Mouse (Mus musculus): ENCODE measurements at regions not wholly inside any gene's neighbourhood (a gene's known extent, or its start where the extent isn't known, plus 50 kb on each side); places are given as distances from the start of the nearest gene placed in this dataset.

DNA sequence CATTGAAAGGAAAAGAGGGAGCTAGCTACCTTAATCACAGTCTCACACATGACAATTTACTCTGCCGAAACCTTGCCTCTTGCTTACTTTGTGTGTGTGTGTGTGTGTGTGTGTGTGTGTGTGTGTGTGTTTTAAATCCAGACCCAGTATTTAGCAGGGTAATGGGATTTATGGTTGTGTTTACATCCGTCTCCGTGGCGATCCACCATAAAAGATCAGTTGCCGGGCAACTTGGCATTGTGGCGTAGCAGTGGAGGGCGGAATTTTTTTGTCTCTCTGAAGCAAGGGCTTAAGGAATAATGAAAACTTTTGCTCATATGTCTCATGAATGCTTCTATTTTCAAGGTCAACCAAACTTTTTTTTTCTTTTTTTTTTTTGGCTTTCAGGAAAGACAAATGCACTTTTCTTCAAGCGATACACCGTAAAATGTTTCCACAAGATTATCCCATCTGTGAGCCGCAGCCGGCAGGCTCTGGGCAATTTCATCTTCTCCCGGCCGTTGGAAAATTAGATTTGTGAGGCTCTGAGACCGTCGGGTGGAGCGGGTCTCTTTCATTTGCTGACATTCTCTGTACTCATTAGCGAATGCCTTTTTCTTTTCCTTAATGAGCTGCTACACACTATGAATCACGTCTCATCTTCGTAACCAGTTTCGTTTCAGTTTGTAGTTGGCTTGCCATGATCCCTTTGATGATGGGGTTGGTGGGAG, 53.9 kb upstream of the Ptch1 start:
- DNase-seq, result no peak

DNA sequence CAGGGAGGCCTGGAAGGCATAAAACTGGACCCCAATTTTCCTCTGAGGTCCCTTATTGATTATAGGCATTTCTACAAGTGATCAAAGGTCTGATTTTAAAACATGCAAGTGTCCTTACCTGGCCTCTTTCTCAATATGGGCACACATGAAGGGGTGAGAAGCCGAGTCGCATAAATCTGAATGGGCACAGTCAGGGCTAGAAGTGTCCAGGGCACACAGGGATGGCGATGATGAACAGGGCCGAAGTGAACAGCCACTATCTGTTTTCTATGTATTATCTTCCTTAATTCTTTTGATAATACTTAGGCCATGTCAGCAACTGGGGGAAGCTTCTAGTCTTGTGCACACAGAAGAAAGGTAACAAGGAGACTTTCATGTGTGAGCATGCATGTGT, 54.5 kb upstream of the Ptch1 start:
- no peak for DNase-seq

DNA sequence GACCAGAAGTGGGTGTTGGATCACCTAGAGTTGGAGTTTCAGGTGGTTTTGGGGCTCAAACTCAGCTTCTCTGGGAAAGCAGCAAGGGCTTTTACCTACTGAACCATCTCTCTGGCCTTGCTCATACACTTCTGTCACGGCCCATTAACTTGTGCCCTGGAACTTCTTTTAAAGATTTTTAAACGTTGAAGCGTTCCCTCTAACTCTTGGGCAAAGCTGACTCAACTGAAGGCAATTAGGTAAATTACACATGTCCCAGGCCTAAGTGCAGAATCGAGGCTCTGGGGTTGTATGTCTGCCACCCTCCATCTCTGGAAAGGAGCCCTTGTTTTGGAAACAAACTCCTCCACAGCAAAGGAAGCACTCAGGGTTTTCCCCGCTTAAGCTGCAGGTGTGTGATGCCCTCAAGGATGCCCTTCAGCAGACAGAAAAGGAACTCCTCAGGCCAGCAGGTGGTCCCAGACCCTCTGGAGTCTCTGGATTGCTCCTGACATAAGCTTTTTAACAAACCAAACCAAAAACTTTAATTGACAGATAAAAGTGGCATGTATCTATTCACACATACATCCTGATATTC, 58.5 kb upstream of the Ptch1 start:
- no peak for DNase-seq

DNA sequence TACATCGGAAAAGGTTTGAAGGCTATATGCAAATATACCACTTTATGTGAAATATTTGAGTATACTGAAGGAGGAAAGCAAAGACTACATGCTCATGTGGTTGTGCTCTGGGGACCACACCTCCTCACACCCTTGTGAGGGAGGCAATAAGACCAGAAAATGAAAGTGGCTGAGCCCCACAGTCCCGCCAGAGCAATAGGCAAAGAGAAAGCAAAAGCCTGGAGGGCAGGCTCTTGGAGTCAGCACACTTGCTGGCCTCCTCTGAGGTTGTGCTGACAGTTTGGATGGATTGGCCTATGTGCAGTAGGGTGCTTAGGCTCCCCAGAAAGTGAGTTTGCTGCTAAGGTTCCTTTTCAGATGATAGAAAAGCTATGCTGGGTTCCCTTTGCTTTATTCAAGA, 60.9 kb upstream of the Ptch1 start:
- no peak for DNase-seq

DNA sequence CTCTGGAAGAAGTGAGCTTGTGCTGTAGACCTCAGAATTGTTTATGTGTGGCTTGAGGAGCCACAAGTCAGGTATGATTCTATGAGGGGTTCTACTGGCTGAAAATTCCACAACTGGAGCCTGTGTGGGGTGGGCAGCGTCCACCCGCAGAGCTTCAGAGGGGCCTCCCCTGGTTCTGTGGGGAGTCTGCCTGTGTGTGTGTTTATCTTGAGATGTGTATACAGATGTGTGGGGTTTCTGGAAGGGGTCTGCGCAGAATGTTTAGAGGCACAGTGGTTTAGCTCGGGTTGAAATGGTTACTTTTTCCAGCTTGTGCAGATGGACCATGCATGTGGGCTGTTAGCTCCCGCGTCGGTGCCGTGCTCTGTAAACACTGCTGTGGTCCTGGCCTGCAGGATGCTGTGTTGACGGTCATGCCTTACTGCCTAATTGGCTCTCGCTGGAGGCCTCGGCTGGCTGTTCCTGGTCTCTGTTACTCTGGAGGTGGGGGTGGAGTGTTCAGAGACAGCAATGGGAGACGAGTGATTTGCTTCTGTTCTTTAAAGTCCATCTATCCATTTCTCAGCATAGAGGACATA, 68.3 kb upstream of the Ptch1 start:
- no peak for DNase-seq

DNA sequence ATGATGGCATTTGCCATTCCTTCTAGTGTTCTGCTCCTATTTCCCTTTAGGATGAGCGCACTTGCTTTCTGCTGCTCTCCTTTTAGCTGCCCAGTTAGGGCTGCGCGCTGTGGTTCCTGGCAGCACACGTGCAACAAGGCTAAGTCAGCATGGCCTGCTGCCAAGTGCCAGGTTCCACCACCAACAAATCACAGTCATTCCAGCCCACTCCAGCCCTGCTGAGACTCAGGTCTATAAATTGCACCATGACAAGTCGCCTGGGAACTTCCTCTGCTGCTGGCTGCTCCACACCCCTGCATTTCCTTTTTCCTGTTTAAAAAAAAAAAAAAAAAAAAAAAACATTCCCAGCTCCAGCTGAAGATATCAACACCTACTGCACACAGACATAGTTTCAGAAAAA, 69.2 kb upstream of the Ptch1 start:
- no peak for DNase-seq

DNA sequence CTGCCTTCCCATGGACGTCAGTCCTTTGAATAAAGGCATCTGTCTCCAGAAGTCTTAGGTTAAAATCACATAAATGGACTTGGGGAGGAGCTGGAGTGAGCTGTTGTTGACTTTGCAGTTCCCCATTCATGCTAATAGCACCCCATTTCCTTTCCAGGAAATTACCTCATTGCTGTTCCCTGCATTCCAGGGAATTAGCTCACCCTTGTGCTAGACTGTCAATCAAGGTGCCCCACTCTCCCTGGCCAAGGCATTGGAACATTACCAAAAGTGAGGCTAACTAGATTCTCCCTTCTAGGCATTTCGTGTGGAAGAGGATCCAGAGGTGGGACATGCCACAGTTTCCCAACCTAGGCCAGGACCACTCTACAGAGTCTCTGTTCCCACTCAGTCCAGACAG, 70.0 kb upstream of the Ptch1 start:
- DNase-seq, result no peak

DNA sequence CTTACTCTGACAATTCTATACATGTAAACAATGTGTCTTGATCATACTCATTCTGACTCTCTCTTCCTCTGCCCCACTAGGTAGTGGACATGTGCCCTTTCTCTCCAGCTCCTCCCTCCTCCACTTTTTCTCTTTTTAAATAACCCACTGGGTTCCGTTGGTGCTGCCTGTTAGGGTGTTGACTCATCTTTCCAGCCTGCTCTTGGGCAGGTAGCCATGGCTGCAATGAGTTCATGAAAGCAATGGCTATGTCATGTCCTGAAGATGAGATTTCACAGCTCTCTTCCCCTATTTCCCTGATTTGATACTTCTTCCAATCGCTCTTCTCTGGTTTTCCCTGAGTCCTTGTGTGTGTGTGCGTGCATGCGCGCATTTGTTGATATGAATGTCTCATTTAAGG, 70.9 kb upstream of the Ptch1 start:
- DNase-seq, result no peak

DNA sequence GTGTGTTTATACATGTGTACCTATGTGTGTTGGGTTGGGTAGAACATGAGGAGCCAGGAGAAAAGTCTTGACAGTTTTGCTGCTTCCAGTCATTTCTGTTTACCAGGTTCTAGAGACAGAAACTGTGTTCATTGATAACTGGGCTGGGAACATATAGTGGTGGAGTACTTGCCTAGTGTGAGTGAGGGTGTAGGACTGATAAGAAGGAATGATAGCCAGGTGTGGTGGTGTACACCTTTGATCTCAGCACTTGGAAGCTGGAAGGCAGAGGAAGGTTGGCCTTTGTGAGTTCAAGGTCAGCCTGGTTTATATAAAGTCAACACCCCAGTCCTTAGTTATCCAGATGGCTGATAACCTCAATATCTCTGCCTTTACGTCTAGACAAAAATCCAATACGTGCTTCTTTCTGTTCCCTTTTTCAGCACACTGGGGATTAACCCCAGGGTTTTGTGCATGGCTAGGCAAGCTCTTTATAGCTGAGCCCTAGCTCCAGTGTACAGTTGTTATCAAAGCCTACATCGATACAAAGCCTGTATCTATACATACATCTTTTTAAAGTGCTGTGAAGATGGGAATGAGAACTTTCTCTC, 75.8 kb upstream of the Ptch1 start:
- DNase-seq, result no peak

DNA sequence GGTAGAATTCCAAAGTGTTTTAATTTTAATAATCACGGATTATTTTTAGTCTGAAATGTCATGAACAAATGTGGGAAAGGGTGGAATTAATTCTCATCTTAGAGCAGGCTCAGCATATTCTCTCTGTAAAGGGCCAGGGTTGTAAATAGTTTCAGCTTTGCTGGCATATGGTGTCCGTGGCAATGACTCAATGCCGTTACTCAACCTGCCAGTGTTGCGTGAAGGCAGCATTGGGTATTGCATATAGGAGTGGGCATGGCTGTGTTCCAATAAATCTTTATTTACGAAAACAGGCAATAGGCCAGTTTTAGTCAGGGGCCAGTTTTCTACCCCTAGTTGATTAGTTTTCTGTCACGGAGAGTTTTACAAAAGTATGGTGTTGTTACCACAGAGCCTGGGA, 81.1 kb upstream of the Ptch1 start:
- no peak for DNase-seq

DNA sequence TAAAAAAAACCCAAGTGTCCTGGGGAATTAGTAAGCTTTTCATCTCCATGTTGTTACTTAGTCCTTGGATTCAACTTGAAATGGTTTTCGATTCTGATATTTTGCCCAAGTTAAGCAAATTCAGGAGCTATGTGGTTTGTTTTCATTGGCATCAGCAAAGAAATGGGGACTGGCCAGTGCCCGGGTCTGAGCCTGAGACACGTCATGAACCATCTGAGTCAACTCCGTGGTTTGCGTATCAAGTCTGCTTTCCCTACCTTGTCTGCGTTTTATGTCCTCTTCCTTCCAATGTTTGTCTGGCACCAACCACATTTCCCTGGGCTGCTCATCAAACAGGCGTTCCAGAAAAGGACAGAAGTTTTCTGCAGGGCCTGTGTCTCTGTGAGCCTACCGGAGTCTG, 83.7 kb upstream of the Ptch1 start:
- DNase-seq, result no peak

DNA sequence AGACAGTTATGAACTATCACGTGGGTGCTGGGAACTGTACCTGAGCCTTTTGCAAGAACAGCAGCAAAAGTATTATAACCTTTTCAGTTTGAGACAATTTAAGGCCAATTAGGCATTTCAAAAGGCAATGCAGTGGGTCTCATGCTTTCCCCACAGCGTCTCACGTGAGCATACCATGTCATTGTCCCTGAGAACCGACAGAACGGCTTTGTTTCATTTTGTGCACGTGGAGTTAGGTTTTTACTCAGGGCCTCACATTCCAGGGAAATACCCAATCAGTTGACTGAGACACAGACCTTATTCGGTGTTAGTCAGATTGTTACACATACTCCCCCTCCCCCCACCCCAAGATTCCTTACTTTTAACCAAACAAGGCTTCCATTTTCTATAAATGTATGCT, 86.0 kb upstream of the Ptch1 start:
- no peak for DNase-seq

DNA sequence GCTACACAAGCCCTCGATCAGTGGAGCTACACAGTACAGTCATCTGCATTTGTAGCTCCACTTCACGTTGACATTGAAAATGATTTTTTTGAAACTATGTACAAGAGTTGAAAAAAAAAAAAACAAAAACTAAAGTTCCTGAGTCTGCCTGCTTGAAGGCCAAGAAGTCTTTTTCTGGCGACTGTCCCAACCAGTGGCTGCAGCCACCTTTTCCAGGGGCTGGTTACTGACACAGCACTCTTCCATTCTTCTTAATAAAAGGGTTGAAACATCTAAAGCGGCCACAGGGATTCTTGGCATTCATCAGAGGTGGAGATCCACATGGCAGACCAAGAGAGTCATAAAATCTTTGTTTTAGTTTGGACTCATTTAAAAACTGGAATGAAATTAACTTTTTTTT, 87.0 kb upstream of the Ptch1 start:
- DNase-seq, result no peak

DNA sequence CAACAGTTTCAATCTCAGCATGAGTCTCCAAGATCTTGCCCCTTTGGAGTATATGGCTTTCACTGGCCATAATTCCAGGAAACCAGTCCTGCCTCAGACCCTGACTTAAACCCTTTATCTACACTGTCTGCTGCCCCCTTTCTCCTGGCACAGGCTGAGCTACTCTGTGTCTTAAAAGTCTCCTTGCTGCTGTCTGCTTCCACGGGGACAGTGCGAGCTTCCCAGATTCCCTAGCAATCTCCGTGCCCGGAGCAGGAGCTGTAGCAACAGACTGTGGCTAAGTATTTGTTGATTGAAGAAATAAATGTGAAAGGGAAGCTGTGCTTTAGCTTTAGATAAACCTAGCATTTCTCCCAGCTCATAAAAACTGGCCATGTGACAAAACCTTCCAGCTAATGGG, 95.2 kb upstream of the Ptch1 start:
- no peak for DNase-seq

DNA sequence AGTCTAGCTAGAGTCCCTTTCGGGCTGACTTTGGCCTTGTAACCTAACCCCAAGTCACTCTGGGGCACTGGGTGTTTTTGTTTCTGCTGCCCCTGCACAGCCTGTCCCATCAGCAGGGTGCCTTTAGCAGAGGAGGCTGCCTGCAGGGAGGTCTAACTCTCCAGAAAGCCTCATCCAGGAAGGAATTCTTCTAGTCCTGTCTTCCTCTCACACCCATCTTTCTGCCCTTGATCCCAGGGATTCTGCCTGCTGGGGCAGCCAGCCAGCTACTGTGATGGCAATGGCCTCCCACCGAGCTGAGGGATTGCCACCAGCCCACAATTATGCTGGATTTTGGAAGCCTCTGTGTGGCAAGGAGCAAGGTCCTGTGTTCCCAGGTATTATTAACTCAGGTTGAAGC, 95.6 kb upstream of the Ptch1 start:
- DNase-seq, result no peak

DNA sequence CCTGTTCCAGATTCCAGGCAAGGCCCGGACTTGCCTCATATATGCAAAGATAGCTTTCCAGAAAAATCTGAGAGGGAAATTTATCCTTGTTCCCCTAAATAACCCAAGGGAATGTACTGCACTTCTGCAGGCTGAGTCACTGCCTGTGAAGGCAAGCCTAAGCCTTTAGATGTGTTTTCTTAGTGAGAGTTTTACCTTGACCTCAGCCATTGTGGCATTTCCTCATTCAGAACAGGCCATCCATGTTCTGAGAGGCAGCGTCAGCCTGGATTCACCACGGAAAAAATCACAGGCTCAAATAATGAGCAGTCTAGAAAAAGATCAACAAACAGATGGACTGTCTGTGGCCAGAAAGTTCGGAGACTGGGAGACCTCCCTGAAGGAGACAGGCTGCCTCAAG, 99.0 kb upstream of the Ptch1 start:
- no peak for DNase-seq

DNA sequence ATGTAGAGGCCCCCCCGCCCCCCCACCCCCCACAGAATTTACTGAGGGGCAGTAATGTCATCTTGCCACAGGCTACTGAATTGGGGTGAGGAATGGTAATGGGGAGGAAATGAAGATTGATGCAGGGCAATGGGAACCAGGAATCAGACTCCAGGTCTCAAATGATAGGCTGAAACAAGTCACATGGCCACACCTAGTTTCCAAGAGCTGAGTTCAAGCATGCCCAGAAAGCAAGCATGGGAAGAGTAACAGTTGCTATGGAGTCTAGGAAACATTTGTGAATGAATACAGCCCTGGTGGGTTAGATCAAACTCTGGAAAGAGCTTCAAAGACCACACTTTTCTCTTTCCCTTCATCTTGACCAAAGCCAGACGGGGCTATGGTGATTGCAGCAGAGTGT, 104.3 kb upstream of the Ptch1 start:
- DNase-seq, result no peak

DNA sequence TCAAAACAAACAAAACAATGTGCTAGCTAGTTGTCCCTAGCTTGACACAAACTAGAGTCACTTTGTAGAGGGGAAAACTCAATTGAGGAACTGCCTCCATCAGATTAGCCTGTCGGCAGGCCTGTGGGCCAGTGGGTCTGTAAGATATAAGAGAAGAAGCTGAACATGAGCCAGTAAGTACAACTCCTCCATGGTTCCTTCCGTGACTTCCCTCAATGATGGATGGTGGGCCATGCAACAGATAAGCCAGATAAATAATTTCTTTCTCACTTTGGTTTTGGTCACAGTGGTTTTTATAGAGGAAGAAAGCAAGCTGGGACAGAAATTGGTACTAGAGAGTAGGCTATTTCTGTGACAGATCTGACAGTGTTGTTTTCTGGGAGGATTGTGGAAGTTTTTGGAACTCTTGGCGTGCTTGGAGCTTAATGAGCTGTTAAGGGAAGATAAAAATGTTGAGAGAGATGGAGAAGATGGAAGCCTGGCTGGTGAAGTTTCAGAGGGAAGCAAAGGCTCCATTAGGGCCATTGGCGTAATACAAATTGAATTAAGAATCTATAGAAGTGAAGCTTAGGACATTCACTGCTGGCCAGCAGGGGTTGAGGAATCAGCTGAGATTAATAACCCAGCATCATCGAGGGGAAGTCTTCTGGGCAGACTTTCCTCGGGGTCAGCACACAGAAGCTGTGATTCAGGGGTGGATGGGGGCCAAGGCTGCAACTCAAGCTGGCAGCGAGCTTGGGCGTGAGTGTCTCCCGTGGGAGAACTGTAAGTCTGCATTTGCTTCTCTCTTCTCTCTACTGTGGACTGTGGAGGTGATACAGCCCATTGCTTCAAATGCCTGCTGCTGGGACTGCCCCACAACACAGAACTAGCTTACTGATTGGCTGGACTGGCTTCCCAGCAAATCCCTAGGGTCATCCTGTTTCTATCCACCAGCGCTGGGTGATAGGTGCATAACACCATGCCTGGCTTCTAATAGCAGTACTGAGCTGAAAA, 105.2 kb upstream of the Ptch1 start:
- no peak for DNase-seq

DNA sequence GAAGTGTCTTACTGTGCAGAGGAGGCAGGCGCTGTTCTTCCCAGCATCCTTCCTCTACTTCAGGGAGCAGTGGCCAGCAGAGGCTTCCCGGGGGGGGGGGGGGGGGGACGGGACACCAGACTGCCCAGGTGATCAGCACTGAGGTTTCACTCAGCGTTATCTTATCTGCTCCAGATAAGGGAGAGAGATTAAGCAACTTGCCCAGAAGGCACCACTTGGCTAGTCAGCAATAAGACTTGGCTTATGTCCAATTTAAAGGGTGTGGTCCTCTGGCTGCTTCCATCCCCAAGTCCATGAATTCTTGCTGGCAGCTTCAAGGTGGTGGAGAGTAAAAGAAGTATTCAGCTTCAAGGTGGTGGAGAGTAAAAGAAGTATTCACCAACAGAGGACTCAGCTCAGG, 108.9 kb upstream of the Ptch1 start:
- DNase-seq, result no peak

DNA sequence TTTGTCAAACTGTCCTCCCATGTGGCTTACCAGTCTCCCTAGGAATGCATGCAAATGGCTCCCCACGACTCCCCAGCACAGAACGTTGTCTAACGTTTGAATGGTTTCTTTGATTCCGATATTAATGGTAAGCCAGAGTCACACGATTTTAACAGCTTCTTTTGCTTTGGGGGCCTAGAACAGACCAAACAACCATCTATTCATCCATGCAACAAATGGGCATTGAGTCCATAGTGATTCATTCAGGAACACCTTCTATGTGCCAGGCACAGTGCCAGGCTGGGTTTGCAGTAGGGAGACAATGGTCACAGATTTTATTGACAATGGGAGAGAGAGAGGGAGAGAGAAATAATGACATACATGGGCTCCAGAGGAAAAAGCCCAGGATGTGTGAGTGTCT, 118.6 kb upstream of the Ptch1 start:
- no peak for DNase-seq

DNA sequence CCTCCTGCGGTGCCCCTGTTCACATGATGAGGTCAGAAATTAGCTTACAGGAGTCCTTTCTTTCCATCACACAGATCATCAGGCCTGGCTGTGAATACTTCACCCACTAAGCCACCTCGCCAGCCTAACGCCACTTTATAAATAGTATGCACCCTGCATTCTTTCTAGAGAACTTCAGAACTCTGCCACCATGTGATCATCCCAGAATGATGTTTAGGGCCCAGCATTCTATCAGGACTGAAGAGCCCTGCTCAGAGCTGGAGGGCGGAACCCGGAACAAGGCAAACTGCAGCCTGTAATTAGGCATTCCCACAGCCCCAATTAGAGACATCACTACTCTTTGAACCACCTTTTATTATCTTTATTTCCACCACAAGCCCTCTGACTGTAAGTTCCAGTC, 120.2 kb upstream of the Ptch1 start:
- DNase-seq, result no peak

DNA sequence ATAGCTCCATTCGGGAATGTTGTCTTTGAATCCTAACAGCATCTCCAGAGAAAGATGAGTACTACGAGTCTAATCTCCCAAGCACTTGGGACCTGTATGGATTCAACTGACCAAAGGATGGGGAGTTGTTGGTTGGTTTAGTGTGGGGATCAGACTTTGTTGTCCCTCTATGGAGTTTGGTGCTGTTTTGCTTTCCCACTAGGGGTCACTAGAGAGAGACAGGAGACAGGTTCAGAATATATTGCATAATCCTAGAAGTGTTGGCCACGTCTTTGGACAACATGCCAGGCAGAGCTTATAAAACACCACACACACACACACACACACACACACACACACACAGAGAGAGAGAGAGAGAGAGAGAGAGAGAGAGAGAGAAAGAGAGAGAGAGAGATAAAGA, 118.6 kb upstream of the Ercc6l2 start:
- DNase-seq, result no peak

DNA sequence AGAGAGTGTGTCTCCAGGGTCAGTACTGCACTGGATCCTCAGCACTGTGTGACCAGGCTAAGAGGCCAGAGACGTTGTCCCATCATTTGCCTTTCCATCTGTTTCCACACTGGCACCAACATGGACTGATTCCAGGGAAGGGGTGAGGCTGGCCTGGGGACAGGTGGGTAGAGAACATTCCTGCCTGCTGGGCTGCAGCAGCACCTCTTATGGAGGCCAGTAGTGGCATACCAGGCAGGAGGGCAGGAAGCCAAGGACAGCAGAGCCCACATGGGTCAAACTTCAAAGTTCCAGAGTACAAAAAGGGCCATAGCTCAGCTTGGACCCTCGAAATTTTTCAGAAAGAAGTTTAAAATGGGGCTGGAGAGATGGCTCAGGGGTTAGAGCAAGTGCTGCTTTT, 115.4 kb upstream of the Ercc6l2 start:
- DNase-seq, result no peak

Data from cerebellum, adult 11 months (tissue).